Mouse (Mus musculus) cerebellum, adult (tissue): ENCODE measurements around the gene Pdzph1.

Experiments used
- ATAC-seq: cut with Nextera tagmentation; 2 replicates; pipeline ENCODE4 v1.9.2; 2017; ENCODE audit warnings: mild to moderate bottlenecking, moderate library complexity, mixed read lengths; ENCODE audit not compliant: insufficient number of reproducible peaks, low FRiP score, low TSS enrichment

Pdzph1 gene

DNA sequence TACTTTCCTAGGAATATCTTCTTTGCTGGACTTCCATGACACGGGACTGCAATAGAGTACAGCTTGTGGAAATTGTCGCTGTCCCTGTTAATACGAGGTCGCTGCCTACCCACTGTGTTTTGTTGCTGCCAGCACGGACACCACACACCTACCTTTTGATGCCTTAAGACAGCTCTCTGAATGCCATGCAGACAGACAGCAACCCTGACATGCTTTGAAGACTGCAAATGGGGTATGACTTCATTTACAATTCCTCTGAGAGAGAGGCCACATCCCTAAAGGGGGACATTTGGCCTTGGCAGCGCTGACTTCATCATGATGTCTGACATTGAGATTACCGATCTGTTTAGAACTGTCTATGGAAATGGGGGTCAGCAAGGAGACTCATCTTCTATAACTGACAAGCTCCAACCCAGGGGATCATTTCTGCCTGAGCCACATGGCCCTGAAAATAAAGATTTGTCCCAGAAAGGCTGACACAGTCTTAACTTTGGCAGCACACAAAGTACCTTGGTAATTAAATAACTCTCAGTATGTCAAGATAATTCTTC, 67.8 kb downstream of the Pdzph1 start:
- no peak for ATAC-seq

DNA sequence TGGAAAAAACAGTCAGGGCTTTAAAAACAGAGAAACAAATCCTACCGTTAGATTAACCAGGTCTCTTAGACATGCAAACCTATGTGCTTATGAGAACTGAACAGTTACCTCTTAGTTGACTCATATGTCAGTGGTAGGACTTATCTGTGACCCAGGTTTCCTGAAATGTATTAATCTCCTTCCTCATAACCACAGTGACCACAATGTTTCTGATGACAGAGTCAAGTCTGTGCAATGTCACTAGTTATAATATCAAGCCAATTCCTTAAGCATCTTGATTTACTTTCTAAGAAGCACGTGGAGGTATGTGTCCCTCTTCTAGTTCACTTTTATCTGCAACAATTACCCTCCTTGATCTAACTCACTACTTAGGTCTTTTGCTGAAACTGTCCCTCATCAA, 68.4 kb downstream of the Pdzph1 start:
- ATAC-seq, result no peak

DNA sequence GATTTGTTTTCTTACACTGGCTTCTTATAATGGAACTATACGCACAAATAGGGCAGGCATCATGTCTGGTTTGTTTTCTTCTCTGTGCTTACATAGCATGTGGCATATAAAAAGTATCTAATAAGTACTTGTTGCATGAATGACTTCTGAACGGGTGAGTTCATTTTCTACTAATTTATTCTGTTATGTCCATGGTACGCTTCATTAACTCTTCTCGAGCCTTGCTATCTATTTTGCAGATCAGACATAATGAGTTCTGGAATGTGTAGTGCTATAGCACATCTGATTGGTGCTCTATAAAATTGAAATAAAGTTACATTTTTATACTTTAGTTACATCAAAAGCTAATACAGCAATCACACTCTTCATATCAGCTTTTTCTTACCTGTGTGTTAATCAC, 71.2 kb downstream of the Pdzph1 start:
- no peak for ATAC-seq

DNA sequence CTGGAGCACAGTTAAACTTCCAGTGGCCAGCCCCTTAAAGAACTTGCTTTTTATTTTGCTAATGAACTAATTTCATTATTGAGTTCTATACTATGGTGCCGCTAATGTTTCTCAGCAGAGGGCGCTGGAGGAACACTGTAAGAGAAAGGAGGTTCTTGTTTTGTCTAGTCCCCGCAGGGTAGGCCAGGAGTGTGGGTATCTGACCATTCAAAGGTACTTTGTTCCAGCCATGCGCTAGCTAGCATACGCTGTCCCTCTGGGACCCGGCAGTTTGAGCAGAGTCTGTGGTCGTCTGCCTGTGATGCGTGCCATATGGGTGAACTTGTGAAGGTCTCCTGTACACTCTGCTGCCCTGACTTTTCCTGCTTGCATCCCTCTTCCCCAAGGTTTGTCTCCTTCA, 72.1 kb downstream of the Pdzph1 start:
- no peak for ATAC-seq

DNA sequence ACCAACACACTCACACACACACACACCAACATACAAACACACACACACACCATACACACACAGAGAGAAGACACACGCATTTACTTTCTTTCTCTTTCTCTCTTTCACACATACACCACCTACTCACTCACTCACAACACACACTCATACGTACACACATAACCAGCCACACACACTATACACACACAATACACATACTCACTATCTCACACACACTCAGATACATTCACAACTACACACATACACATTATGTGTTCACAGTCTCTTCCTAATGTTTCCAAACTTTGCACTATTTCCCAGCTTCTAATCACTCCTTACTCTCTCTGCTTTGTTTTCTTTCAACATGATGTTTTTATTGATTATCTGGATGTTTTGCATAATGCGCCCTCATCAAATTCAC, 72.6 kb downstream of the Pdzph1 start:
- ATAC-seq, result no peak

DNA sequence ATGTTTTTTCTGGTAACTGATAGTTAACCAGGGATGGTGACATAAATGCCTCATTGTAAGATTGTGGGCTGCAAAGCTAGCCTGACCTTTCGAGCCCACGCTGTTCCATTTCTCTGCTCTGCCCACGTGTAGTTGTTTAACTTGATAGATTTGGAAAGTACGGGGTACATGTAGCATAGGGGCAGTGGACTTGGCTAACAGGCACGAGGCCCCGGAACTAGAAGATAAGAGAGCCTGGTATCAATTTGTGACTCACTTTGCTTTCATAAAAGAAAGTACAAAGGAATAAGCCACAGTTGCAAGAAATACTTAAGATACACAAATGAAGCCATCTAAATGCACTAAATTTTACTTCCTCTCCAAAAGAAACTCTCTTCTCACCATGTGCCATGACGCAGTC, 79.6 kb downstream of the Pdzph1 start:
- ATAC-seq, result no peak

DNA sequence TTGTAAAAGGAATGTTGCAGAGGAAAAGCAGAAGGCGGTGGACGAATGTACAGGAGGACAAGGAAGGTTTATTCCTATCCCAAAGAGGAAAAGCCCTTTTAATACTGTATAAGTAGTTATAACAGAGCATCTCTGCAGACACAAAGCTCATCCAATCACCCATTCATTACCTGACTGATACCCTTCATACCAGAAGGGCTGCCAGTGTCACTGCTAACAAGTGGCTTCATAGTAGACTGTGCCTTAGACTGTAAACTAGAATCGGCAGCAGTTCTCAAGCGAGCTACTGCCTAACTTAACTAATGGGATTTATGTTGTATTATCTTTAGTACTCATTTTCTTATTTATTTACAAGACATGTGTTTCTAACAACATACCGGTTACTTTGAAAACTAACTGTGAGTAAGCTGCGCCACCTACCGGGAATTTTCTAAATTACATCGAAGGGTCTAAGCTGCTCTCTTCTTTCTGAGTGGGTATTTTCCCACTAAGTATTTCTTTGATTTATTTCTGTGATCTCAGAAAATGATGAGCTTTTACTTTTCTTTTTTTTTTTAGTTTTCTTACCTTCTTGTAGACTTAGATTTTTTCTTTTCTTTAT, 82.0 kb downstream of the Pdzph1 start:
- no peak for ATAC-seq

DNA sequence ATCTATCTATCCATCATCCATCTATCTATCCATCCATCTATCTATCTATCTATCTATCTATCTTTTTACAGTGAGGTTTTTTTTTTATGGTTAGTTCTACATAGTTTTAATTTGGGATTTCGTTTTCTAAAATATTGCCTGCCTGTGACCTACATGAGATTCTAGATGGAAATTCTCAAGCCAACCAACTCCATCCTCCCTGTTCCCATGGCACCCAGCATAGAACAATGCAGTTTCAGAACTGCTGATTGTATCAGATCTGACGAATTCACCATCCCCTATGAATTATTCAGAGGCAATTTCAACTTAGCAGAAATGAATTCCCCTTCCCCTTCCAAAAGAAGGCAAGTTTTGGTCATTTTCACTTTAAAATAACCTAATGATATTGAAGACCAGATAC, 85.2 kb downstream of the Pdzph1 start:
- no peak for ATAC-seq

DNA sequence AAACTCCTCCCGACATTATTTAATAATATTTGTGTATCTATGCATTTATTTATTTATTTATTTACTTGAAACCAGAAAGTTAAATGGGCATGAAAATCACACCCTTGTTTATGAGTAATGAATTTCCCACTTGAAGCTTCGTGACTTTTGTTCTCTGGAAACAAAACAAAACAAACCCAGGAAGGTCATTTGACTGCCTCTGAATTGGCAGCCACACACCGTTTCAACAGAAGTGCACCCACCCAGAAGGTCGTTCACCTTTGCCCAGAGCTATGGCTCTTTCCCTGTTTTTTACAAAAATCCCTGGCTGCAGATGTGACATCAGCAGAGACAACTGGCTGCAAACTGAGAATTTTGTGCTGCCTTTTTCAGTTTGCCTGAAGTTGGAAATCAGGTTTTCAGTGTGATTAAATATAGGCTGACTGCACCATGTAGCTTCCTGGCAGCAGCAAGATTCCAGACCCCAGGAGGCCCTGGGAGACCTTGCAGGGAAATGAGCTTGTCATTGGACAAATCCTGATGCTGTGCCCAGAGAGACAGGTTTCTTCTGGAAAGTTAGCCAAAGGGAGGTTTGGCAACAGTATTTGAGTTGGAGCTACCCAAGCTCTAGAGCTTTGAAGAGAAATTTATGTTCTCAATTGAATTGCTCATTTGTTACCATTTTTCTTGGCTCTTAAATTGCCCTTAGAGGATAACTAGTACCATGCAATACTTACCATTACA, 99.5 kb downstream of the Pdzph1 start:
- no peak for ATAC-seq

DNA sequence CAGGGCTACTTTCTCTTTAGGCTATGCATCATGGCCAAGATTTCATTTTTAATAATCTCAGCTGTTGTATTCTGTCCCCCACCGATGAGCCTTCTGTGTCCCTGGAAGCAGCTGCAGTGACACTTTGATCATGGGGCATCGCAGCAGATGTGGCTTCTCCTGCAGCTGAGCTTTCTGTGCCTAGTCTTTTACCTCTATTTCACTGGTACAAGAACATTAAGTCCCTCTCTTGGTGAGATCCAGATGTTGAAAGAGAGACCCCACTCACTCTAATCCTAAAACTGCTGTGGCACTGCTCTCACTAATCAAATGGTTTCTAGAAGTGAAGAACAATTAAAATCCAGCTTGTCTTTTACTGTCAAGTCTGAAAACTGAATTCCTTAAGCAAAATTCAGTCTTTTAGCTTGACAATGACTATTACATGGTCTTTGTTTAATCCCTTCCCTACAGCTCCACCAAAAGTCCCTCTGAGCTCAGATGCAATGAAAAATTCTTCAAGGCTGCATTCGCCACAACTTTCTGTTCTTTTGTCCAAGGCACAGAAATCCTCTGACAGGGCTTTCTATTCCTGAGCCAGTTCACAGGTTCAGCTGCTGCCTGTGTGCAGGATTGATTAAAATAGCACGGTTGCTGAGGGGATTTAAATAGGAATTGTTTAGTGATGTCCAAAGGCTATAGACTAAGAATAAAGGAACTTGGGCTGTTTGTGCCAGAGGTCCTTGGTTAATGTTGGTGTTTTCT, 101.1 kb downstream of the Pdzph1 start:
- ATAC-seq, result no peak

DNA sequence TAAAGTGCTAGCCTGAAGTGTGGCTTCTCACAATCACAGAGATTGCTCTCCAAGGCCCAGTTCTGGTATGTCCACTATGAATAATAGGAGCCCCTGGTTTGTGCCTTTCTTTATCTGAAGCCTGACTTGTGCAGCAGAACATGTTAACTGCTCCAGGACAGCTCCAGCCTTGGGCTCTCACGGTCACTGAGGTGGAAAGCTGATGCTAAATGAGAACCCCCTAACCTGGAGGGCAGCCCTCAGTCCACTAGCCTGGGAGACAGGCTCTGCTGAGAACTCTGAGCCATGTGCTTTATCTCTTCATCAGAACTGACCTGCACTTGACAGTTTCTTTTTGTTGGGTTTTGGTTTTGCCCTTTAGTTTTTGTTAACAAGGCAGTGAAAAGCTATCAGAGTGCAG, 106.8 kb downstream of the Pdzph1 start:
- ATAC-seq, result no peak

DNA sequence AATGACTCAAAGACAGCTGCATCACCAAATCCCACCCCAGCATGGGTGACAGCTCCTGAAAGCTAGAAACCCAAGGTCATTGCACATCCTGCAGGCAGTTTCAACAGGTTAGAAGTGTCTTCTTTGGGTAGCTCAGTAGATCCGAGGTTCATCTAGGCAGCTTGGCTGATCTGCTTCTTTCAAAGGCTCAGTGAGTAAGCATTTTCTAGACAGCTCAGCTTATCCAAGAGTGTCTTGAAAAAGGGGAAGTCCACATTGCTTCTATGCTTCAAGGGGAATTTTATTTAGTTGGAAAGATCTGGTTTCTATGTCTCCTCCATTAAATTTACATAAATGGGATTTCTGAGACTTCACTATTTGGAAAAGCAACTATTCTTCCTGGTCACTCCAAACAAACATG, 117.8 kb downstream of the Pdzph1 start:
- no peak for ATAC-seq

DNA sequence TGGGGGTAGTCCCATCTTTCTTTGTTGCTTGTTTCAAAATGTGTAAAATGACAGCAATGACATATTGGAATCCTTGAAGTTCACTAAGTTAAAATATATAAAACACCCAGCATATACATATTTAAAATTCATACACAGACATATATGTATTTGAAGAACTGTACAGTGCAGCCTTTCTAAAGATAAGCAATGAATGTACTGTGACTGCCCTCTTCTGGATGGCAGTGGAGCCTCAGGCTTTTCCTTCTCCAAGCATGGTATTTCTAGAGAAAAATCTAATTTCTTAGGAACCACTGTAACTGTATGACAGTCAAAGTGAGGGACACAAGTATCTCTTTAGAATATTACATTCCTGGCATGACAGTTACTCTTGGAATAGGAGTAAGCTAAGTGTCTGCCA, 120.4 kb downstream of the Pdzph1 start:
- ATAC-seq, result no peak
